Mouse (Mus musculus) adrenal gland, postnatal 10 days (tissue): ENCODE data around the gene Antxr1. TPM values are rescaled to one million over a fixed set of nuclear protein-coding genes. Genes with fewer than 3 reads are reported as not detected.

Experiments
- DNase-seq: peaks from one replicate; pipeline ENCODE4 v3.0.0; 2021; ENCODE audit warnings: mixed read lengths
- total RNA-seq, 2 experiments: library from RNA; stranded (reverse); gene quantifications; 2 replicates each; pipeline ENCODE4 v1.2.3; 2021

Gene Antxr1
- total RNA-seq, 2 experiments from 2014 or later, result 29.4 to 34.9 TPM

DNA sequence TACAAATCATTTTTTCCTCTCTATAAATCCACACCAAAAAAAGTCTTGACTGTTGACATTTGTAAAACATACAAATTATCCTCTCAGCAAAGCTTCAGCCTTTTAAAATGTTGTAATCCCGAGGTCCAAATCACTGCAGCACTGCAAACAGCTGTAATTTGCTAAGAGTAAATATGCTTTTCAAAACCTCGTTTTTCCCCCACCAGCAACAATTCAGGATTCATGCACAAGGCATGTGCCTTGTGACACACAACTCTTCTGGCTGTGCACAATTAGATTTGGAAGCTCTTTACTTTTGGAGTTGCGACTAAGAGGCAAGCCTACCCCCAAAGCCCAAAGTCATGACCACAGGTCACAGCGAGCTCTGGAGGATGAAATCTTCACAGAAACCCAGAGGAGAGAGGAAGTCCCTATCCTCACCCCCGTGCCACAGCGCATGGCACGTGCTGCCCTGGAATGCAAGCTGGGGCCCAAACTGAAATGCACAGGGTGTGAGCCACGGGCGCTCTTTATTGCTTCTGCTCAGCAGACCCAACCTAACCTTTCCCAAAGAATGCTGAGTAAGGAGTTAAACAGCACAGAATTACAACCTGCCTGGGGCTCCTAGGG, 87.3 kb downstream of the Antxr1 start:
- DNase-seq, result no peak

GRCm38 (mm10) chr6:87244117-87245100, 91.2 kb downstream of the Antxr1 start:
- no peak for DNase-seq

- no peak for DNase-seq
These were observed 98.4 kb downstream of the Antxr1 start for GRCm38 (mm10) chr6:87237260-87237659.

GRCm38 (mm10) chr6:87236061-87236460, 99.6 kb downstream of the Antxr1 start:
- DNase-seq, result no peak

DNA sequence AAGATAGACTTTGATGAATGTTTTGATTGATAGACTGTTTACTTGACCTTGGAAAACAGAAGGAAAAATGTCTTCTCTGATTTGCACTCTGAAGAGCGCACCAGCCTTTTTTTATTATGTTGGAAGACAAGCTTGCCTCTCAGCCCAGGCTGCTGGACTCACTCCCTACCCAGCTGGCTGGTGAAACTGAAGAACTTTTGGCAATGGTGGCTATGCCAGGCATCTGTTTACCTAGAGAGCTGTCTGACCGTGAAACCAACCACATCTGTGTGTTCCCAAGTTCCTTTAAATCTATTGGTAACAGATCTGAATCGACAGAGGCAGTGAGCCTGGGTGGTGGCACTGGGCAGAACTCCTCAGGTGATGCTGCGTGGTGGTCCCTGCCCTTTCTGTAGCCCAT, 102.5 kb downstream of the Antxr1 start:
- no peak for DNase-seq

- DNase-seq, result no peak
These were observed 105.6 kb downstream of the Antxr1 start for GRCm38 (mm10) chr6:87230041-87230440.

- DNase-seq, result no peak
These were observed 107.7 kb downstream of the Antxr1 start for GRCm38 (mm10) chr6:87227940-87228339.

DNA sequence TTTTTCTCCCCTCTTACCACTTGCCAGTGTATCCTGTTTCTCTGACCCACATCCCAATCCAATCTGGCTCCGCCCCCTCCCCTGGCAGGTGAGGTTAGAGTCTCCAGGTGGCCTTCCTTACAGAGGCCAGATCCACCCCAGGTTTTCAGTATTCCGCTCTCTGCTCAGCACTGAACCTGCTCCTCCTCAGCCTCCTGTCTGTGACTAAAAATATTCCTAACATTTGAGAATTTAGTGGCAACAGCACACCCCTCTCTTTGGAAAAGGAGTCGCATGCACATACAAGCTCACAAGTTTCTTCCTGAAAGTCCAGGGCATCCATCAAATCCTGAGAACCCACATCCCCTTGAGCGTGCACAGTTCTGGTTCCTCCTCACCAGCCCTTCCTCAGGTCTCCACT, 109.3 kb downstream of the Antxr1 start:
- DNase-seq, result no peak

DNA sequence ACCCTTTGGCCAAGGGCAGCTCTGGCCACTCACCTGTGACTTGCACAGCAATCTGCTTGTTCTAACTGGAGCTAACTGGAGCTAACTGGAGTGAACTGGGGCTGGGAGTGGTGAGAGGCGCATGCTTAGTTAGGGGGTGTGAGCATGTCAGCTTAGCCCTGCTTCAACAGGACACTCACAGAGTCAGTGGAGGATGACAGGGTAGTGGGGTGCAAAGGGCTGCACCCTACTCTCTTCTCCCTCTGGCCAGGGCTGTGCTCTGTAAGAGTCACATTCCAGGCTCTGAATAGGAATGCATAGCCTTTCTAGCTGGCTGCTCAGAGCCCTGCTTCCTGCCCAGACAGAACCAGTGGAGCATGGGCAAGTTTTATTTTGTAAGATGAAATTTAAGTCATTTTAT, 110.3 kb downstream of the Antxr1 start:
- DNase-seq, result no peak

GRCm38 (mm10) chr6:87222854-87223631, 112.6 kb downstream of the Antxr1 start:
- DNase-seq, result peak; percentile 16

DNA sequence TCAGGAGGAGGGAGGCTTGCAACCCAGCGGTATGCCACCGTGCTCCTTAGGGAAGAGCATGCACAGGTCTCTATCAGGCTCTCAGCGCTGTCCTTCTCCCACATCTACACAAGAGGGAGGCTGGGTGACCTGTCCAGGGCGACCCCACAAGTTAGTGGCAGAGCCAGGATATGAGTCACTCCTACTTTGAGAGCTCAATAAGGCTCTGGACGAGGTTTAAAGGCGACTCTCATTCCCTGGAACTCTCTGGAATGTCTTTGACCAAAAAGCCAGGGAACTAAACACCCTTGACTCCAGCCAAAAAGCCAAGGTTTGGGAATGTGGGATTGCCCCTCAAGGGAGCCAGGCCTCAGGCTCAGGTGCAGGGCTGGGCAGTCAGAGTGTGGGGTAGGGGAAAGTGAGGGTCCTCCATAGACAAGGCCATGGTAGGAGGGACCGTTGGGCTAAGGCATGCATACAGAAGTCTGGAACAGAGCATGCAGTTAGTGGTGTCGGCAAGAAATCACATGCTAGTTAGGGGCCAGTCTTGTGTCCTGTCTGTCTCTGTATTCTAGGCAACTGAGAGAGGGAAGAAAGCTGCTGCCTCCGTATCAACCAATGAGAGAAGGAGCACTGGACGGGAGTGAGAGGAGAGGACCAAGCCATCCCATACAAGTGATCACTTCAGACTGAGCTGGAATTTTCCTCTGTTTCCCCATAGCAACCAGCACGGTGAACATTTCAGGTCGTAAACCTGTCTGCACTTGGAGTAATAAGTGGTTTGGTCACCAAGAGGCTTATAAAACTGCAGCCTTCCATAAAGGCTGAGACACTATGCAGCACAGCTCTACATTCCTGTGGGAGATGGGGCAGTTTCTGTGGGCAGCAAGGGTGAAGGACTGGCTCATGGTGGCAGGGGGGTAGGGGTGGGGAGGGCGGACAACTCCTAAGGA, 116.3 kb downstream of the Antxr1 start:
- DNase-seq, result no peak

GRCm38 (mm10) chr6:87216114-87216591, 119.5 kb downstream of the Antxr1 start:
- DNase-seq, result peak; percentile 34

DNA sequence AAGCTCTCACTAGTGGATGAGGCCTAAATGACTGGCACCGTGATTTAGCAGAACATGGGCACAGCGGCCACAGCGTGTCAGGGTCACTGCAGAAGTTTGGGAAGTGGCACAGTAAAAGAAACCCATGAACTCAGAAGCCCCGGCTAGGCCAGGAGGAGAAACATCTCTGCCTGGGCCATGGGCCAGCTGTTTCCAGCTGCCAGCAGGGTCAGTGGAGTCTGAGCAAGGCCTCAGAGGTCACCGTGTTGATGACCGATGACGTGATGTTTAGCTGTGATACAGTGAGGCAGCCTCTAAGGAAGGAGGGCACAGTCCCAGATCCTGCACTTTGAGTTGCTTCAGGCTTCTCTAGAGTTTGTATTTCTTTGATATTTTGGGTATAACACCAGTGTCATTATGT, 122.4 kb downstream of the Antxr1 start:
- peak; percentile 81 for DNase-seq

- no peak for DNase-seq
These were observed 124.1 kb downstream of the Antxr1 start for GRCm38 (mm10) chr6:87211551-87211950.

DNA sequence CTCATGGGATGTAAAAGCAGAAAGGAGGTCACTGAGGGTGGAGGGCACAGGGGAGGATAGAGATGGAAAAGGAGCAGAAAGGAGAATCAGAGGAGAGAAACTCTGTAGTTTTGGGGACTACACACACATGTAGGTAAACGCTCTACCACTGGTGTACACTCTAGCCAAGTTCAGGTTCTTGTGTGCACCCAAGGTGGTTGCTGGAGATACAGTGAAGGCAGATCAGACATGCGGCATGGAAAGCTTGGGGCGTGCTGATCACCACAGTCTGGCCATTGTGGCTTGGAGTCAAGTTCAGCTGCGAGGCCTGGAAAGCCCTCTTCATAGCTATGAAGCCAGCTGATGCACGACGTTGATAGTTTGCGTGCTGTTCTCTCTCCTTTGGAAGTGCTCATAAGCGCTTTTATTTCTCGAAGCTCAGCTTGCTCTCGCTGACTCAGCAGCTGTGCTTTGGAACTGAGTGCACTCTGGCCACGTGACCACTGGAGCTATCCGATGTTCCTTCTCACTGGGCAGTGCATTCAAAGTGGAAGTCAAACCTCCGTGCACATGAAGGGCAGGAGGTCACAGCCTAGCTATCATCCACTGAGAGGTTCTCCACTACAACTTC, 128.1 kb downstream of the Antxr1 start:
- peak; percentile 76 for DNase-seq

DNA sequence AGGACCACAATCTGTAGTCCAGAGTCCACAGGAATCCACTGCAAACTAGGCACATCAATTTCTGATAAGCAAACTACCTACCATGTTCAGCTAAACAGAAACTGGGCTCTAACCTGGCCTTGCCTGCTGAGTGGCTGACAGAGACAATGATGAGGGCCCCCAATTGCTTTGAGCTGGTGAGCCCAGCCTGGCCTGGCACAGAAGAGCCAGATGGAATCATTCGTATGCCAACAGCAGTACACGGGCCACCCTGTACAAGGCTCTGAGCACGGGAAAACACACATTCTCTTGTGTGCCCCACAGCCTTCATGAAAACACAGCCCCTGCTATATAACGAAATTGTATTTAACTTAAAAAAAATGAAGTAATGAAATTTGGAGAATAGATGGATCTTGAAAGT, 128.8 kb downstream of the Antxr1 start:
- DNase-seq, result no peak

GRCm38 (mm10) chr6:87203467-87203866, 132.2 kb downstream of the Antxr1 start:
- no peak for DNase-seq

- no peak for DNase-seq
These were observed 132.6 kb downstream of the Antxr1 start for GRCm38 (mm10) chr6:87203065-87203464.

GRCm38 (mm10) chr6:87202048-87202605, 133.5 kb downstream of the Antxr1 start:
- DNase-seq, result no peak

DNA sequence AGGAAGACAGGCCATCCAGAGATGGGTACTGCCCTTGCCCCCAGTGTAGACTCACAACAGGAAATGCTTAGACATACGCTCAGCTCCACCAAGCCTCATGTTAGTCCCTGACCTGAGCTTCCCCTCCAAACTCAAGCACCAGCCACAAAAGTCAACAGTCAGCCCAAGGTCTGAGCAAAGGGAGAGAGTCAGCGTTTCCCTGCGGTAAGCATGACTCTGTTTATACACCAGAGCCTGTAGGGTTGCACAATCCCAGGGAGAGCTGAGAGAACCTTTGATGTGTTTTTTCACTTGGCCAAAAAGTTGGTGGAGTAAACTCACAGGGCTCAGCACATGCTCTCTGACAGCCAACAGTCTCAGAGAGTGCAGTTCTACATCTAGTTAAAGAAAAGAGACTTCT, 145.9 kb downstream of the Antxr1 start:
- DNase-seq, result peak; percentile 59

- peak; percentile 33 for DNase-seq
These were observed 148.6 kb downstream of the Antxr1 start for GRCm38 (mm10) chr6:87186988-87187387.
